Mouse (Mus musculus) olfactory bulb, adult 2 months (tissue): ENCODE measurements around the gene Taf1.

Experiments used
- CTCF ChIP-seq: fragments of 200-500 bp; IDR thresholded peaks from 2 replicates; pipeline ENCODE4 v1.5.1; 2012; ENCODE audit warnings: low read depth, mild to moderate bottlenecking, low read length, moderate library complexity; ENCODE audit not compliant: insufficient read depth
- POLR2A ChIP-seq: fragments of 200-500 bp; IDR thresholded peaks from 2 replicates; pipeline ENCODE4 v1.6.1; 2012; ENCODE audit warnings: mild to moderate bottlenecking, low read depth, low read length, moderate library complexity; ENCODE audit not compliant: insufficient read depth

DNA sequence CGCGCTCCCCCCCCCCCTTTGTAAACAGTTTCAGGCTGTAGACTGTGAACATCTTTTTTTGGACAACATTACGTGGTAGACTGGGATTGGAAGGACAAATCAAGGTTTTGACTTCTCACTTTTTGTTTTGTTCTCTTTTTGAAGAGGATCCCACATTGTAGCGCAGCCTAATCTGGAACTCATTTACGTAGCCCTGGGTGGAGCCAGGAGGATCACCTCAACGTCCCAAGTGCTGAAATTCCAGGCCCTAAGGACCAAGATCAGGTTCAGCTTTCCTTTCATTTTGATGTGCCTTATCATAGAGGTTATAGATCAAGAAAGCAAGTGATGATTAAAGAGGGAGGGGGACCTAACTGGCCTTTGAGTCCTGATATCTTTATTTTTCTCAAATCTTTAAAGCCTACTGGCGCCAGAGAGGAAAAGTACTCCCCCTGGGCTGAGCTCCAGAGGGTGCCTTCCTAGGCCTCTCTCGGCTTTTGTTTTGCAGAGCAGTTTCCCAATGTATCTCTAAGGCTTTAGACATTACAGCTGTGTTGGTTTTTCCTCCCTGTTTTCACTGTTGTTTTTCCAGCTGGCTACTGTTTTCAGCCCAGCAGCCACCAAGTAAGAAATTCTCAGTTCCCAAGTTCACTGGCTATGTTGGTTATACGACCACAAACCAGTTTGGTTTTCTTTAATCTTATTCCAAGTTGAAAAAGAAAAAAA, 104.4 kb downstream of the Taf1 start:
- TF ChIP-seq CTCF, result no peak
- TF ChIP-seq POLR2A, result no peak
